Mouse (Mus musculus): ENCODE results near the gene B230118H07Rik.

GRCm38 (mm10) chr2:101620899-101621298, 28.4 kb downstream of the B230118H07Rik start:
- TF ChIP-seq CTCF (IDR thresholded peaks at IDR 0.05) (no peak), EP300 (IDR thresholded peaks at IDR 0.05) (no peak)

Data from lung, postnatal 0 days (tissue).